Mouse (Mus musculus): ENCODE results near the gene 3110009E18Rik. TPM values are rescaled to one million over a fixed set of nuclear protein-coding genes. Genes with fewer than 3 reads are reported as not detected.
A peak's percentile ranks its signal among the peaks of the same experiment; 100 is the strongest.

Gene 3110009E18Rik
- polyA plus RNA-seq, 1 experiment = 5.6 TPM

DNA sequence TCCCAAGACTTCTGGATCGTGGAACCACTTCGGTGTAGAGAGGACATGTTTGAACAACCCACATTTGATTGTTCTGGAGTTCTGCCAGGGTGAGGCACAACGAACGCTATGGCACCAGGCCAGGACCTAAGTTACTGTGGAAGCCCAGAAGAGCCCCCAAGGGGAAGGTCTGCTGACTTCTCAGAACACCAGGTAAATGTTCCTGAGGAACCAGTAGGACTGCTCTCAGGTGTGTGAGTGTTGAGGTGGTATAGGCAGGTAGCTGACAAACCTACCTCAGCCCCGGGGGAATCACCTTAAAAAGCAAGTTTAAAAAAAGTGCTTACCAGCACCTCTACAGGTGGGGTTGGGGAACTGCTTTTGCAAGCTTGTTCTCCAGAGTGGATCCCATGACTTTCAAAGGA, 15.4 kb upstream of the 3110009E18Rik start:
- Histone ChIP-seq H3K36me3 (ENCODE audit: control insufficient read depth, insufficient read depth, low read length) (no peaks in the 10 kb centered on the region), H3K4me3 (ENCODE audit: control insufficient read depth, low read depth, low read length) (no peak overlapping the region), H3K27ac (ENCODE audit: control insufficient read depth, insufficient read depth, low read depth, low read length) (no peak overlapping the region), H3K4me1 (ENCODE audit: control insufficient read depth, insufficient read depth, low read length) (no peaks in the 10 kb centered on the region), H3K27me3 (ENCODE audit: control insufficient read depth, insufficient read depth, low read length) (no peaks in the 10 kb centered on the region)
- no peak for TF ChIP-seq POLR2A (IDR thresholded peaks at IDR 0.05; ENCODE audit: control insufficient read depth, low read depth, low read length)
- TF ChIP-seq CTCF (IDR thresholded peaks at IDR 0.05; ENCODE audit: control insufficient read depth, insufficient read depth, insufficient replicate concordance, low read depth, low read length) = no peak

DNA sequence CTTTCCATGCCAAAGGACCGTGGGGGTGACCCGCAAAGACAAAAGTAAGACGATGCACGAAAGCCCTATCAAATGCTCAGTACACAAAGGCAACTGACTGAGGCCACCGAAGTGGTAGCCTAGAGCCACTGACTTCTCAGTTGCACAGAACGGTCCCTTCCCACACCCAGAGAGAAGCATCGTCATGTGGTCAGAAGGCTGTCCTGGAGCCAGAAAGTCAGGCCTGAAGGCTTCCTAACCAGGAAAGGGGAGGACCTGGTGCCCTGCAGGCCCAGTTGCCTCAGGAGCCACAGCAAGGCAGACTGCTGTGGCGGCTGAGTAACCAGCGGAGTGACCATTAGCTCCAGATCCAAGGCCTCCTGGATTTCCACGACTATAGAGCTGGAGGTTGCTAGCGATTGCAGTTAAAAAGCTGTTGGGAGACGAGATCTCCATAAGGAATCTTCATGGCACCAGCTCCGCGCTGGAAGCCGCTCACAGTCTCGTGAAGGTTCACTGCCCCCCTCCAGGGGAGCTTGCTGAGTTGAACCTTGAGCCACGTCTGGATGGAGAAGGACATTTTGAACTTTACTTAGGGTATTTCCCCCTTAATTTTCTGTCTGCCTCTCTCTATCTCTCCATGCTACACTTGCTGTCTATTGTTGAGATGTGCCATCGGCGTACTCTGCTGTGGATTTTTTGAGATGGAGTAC, 11.1 kb upstream of the 3110009E18Rik start:
- TF ChIP-seq POLR2A (IDR thresholded peaks at IDR 0.05; ENCODE audit: control insufficient read depth, low read depth, low read length) (no peak), CTCF (IDR thresholded peaks at IDR 0.05; ENCODE audit: control insufficient read depth, insufficient read depth, insufficient replicate concordance, low read depth, low read length) (no peak)
- no peaks in the 10 kb centered on the region for H3K27me3 ChIP-seq (ENCODE audit: control insufficient read depth, insufficient read depth, low read length)
- H3K4me3 ChIP-seq (ENCODE audit: control insufficient read depth, low read depth, low read length) = no peak overlapping the region
- no peak overlapping the region for H3K27ac ChIP-seq (ENCODE audit: control insufficient read depth, insufficient read depth, low read depth, low read length)
- H3K4me1 ChIP-seq (ENCODE audit: control insufficient read depth, insufficient read depth, low read length) = no peaks in the 10 kb centered on the region
- no peaks in the 10 kb centered on the region for H3K36me3 ChIP-seq (ENCODE audit: control insufficient read depth, insufficient read depth, low read length)

DNA sequence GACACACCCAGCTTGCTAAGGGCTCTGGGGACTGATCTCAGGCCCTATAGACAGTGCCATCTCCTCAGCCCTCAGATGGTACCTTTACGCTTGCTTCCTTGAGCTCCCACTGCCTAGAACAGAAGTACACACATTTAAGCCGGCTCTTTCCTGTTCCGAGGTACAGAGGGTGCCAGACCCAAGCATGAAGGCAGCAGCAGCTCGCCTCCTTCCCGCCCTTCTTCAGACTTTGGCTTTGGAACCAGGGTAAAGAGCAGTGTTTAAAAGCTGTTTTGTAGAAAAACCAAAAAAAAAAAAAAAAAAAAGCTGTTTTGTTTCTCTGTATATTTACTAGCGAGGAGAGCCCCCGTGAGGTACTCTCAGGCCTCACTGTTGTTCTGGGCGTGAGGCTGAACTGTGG, 9.2 kb upstream of the 3110009E18Rik start:
- Histone ChIP-seq H3K4me1 (ENCODE audit: control insufficient read depth, insufficient read depth, low read length) (no peaks in the 10 kb centered on the region), H3K4me3 (ENCODE audit: control insufficient read depth, low read depth, low read length) (no peak overlapping the region), H3K27ac (ENCODE audit: control insufficient read depth, insufficient read depth, low read depth, low read length) (no peak overlapping the region), H3K27me3 (ENCODE audit: control insufficient read depth, insufficient read depth, low read length) (no peaks in the 10 kb centered on the region), H3K36me3 (ENCODE audit: control insufficient read depth, insufficient read depth, low read length) (peaks cover 5% of the 10 kb centered on the region)
- no peak for TF ChIP-seq CTCF (IDR thresholded peaks at IDR 0.05; ENCODE audit: control insufficient read depth, insufficient read depth, insufficient replicate concordance, low read depth, low read length)
- TF ChIP-seq POLR2A (IDR thresholded peaks at IDR 0.05; ENCODE audit: control insufficient read depth, low read depth, low read length) = no peak

DNA sequence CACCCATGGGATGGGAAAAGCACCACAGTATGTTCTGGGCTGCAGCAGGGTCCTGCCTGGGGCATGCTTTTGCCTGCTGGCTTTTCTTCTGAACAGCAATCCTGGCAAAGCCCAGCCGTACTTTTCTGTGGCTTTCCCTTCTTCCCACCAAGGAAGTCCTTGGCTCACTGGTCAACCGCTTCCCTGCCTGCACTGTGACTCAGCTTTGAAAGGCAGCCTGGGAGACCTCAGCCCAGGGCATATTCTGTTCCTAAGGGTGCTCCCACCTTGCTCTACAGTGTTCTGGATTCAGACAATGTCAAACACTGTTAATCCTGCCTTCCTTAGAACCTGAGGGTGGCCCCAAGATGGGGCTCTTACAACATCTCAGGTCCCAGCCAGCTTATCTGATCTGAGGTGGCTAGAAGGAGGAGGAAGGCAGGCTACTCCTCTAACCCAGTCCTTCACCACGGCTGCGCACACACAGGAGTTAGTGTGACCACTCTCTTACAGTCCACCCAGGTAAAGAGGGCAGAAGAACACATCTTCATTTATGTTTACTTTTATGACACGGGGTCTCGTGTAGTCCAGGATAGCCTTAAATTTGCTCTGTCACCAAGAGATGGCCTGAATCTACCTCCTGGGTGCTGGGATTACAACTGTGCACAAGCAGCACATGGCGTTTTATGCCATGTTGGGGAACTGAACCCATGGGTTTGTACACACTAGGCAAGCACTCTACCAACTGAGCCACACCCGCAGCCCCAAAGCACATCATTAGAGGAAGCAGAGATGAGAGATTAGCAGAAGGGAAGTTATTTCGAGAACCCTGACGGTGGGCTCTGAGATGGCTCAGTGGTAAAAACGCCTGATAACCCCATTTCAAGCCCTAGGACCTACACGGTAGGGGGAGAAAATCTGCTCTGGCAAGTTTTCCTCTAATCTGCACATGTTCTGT, 8.5 kb upstream of the 3110009E18Rik start:
- Histone ChIP-seq H3K36me3 (ENCODE audit: control insufficient read depth, insufficient read depth, low read length) (peaks cover 5% of the 10 kb centered on the region), H3K27me3 (ENCODE audit: control insufficient read depth, insufficient read depth, low read length) (no peaks in the 10 kb centered on the region), H3K27ac (ENCODE audit: control insufficient read depth, insufficient read depth, low read depth, low read length) (no peak overlapping the region), H3K4me3 (ENCODE audit: control insufficient read depth, low read depth, low read length) (no peak overlapping the region), H3K4me1 (ENCODE audit: control insufficient read depth, insufficient read depth, low read length) (no peaks in the 10 kb centered on the region)
- TF ChIP-seq POLR2A (IDR thresholded peaks at IDR 0.05; ENCODE audit: control insufficient read depth, low read depth, low read length) (no peak), CTCF (IDR thresholded peaks at IDR 0.05; ENCODE audit: control insufficient read depth, insufficient read depth, insufficient replicate concordance, low read depth, low read length) (no peak)

DNA sequence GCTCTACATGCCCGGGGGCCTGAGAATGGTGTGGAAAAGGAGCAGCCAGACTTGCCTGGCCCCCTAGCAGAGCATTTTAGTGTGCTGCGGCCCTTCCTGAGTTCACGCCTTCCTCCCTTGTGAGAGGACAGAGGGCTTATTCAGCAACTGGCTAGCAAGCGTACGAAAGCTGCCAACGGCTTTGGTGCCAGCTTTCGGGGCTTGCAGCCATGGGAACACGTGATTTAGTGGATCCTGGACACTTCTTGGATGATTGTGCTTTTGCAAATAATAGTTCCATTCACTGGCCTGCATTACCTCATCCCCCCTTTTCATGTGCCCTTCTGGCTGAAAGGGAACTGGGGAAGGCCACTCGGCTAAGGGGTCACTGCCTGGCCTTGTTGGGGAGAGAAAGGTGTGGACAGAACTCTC, 5.3 kb upstream of the 3110009E18Rik start:
- TF ChIP-seq CTCF (IDR thresholded peaks at IDR 0.05; ENCODE audit: control insufficient read depth, insufficient read depth, insufficient replicate concordance, low read depth, low read length) (no peak), POLR2A (IDR thresholded peaks at IDR 0.05; ENCODE audit: control insufficient read depth, low read depth, low read length) (no peak)
- Histone ChIP-seq H3K4me1 (ENCODE audit: control insufficient read depth, insufficient read depth, low read length) (peaks cover 8% of the 10 kb centered on the region), H3K36me3 (ENCODE audit: control insufficient read depth, insufficient read depth, low read length) (peaks cover 5% of the 10 kb centered on the region), H3K27me3 (ENCODE audit: control insufficient read depth, insufficient read depth, low read length) (no peaks in the 10 kb centered on the region), H3K27ac (ENCODE audit: control insufficient read depth, insufficient read depth, low read depth, low read length) (0 out of 2 replicates have a peak overlapping the region, but pooled peaks have one; percentile 10), H3K4me3 (ENCODE audit: control insufficient read depth, low read depth, low read length) (no peak overlapping the region)

DNA sequence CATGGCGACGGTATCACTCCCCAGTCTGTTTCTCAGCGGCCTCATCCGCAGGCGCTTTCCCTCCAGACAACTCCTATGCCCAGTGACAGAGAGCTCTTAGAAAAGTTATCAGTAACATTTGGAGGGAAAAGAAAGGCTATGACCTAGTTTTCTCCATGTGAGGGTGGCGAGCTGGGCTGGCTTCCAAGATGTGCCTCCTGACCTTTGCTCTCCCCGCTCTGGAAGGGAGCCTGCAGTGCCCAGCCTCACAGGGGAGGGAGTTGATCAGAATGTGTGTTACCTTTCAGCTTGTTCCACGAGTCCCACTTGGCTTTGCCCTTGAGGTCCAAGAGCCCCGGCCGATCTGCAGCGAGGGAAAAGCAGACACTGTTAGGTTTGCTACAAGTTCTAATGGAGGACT, 4.9 kb upstream of the 3110009E18Rik start:
- Histone ChIP-seq H3K4me3 (ENCODE audit: control insufficient read depth, low read depth, low read length) (no peak overlapping the region), H3K27ac (ENCODE audit: control insufficient read depth, insufficient read depth, low read depth, low read length) (no peak overlapping the region), H3K4me1 (ENCODE audit: control insufficient read depth, insufficient read depth, low read length) (peaks cover 8% of the 10 kb centered on the region), H3K27me3 (ENCODE audit: control insufficient read depth, insufficient read depth, low read length) (no peaks in the 10 kb centered on the region), H3K36me3 (ENCODE audit: control insufficient read depth, insufficient read depth, low read length) (peaks cover 5% of the 10 kb centered on the region)
- no peak for TF ChIP-seq CTCF (IDR thresholded peaks at IDR 0.05; ENCODE audit: control insufficient read depth, insufficient read depth, insufficient replicate concordance, low read depth, low read length)
- no peak for TF ChIP-seq POLR2A (IDR thresholded peaks at IDR 0.05; ENCODE audit: control insufficient read depth, low read depth, low read length)

DNA sequence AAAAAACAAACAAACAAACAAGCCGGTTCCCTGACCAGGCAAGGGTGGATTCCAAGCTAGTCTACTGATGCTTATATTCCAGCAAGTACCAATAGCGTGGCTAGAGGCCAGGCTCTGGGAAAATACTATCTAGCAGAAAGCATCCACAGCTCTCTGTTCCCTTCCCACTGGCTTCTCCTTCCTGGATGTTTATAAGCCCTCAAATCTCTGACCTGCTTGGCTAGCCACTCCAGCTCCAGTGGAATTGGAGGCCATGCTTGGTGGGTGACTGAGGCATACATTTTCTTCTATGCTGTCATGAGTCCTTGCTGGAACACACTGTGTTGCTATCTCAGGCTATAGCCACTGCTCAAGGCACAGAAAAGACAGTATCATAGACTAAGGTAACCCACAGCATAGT, 2.1 kb upstream of the 3110009E18Rik start:
- Histone ChIP-seq H3K4me3 (ENCODE audit: control insufficient read depth, low read depth, low read length) (no peak overlapping the region), H3K4me1 (ENCODE audit: control insufficient read depth, insufficient read depth, low read length) (peaks cover 12% of the 10 kb centered on the region), H3K36me3 (ENCODE audit: control insufficient read depth, insufficient read depth, low read length) (peaks cover 5% of the 10 kb centered on the region), H3K27ac (ENCODE audit: control insufficient read depth, insufficient read depth, low read depth, low read length) (no peak overlapping the region), H3K27me3 (ENCODE audit: control insufficient read depth, insufficient read depth, low read length) (no peaks in the 10 kb centered on the region)
- no peak for TF ChIP-seq CTCF (IDR thresholded peaks at IDR 0.05; ENCODE audit: control insufficient read depth, insufficient read depth, insufficient replicate concordance, low read depth, low read length)
- TF ChIP-seq POLR2A (IDR thresholded peaks at IDR 0.05; ENCODE audit: control insufficient read depth, low read depth, low read length) = no peak

All from testis, adult 2 months (tissue).